ENCODE assay signal across 11 mouse cellular contexts in genomic region chr7:139777243-139777642, GRCm38 (mm10). TPM values are rescaled to one million over a fixed set of nuclear protein-coding genes. Genes with fewer than 3 reads are reported as not detected.
"Had no signal": no experiment of that assay in that cellular context is flagged by ENCODE, and none has a peak within 500 bp of the region (broad histone marks: within the 10 kb centered on the region; RNA-seq: fewer than 3 reads in every experiment).

No protein-coding gene starts in this region.

- H3K9ac ChIP-seq: limb, embryonic 15.5 days; liver, embryonic 12.5 days; lung, embryonic 15.5 days; midbrain, embryonic 13.5 days had no signal

- ATAC-seq: intestine, embryonic 16.5 days; liver, embryonic 12.5 days; midbrain, embryonic 13.5 days had no signal

- DNase-seq: kidney, adult 2 months; layer of hippocampus, adult 9-11 months; layer of hippocampus, postnatal 36 days; thymus, adult 18-20 months; thymus, postnatal 14 days had no signal

- H3K27ac ChIP-seq: limb, embryonic 15.5 days; liver, embryonic 12.5 days; lung, embryonic 15.5 days; midbrain, embryonic 13.5 days had no signal

- H3K4me3 ChIP-seq: limb, embryonic 15.5 days; liver, embryonic 12.5 days; lung, embryonic 15.5 days; midbrain, embryonic 13.5 days had no signal

- H3K4me2 ChIP-seq: limb, embryonic 15.5 days; liver, embryonic 12.5 days; lung, embryonic 15.5 days; midbrain, embryonic 13.5 days had no signal

- H3K27me3 ChIP-seq: limb, embryonic 15.5 days; liver, embryonic 12.5 days; lung, embryonic 15.5 days; midbrain, embryonic 13.5 days had no signal

- H3K36me3 ChIP-seq: limb, embryonic 15.5 days; liver, embryonic 12.5 days; lung, embryonic 15.5 days; midbrain, embryonic 13.5 days had no signal

- H3K4me1 ChIP-seq: limb, embryonic 15.5 days; liver, embryonic 12.5 days; lung, embryonic 15.5 days had no signal

- H3K9me3 ChIP-seq: limb, embryonic 15.5 days; liver, embryonic 12.5 days; lung, embryonic 15.5 days; midbrain, embryonic 13.5 days had no signal

RNA-seq across cellular contexts. Expression of gene Adgra1, which starts 56.7 kb away (rescaled TPM):
- polyA plus RNA-seq: limb, embryonic 11.5 days; lung, embryonic 15.5 days had no signal
